Mouse (Mus musculus) hindbrain, embryonic 10.5 days (tissue): ENCODE data around the gene Med27. TPM values are rescaled to one million over a fixed set of nuclear protein-coding genes. Genes with fewer than 3 reads are reported as not detected.
A peak's percentile ranks its signal among the peaks of the same experiment; 100 is the strongest.
"Not testable (repeated sequence)": the region's sequence is repeated elsewhere in the genome, so short reads cannot be mapped to it uniquely, and the experiment has no call there.

Source experiments
- DNase-seq: peaks from one replicate; pipeline ENCODE4 v3.0.0-alpha.2; 2017; ENCODE audit warnings: low spot score
- H3K27ac ChIP-seq: fragments of 300-500 bp; sonication (generic); 2 replicates; pipeline ENCODE4 v1.5.1; 2016; ENCODE audit warnings: mild to moderate bottlenecking, moderate library complexity
- H3K27me3 ChIP-seq: fragments of 300-500 bp; sonication (generic); 2 replicates; pipeline ENCODE4 v1.6.1; 2016; ENCODE audit warnings: mild to moderate bottlenecking; ENCODE audit not compliant: poor library complexity, insufficient read depth, severe bottlenecking
- H3K36me3 ChIP-seq: fragments of 300-500 bp; sonication (generic); 2 replicates; pipeline ENCODE4 v1.6.1; 2016; ENCODE audit warnings: mild to moderate bottlenecking, moderate library complexity
- H3K4me1 ChIP-seq: fragments of 300-500 bp; sonication (generic); replicated peaks from 2 replicates; pipeline ENCODE4 v1.6.1; 2016; ENCODE audit warnings: mild to moderate bottlenecking
- H3K4me3 ChIP-seq: fragments of 300-500 bp; sonication (generic); 2 replicates; pipeline ENCODE4 v1.5.1; 2016; ENCODE audit warnings: mild to moderate bottlenecking, moderate library complexity
- H3K9me3 ChIP-seq: fragments of 300-500 bp; sonication (generic); 2 replicates; pipeline ENCODE4 v1.6.1; 2016; ENCODE audit warnings: mild to moderate bottlenecking, moderate library complexity
- WGBS: fragments of 180-500 bp; shearing (Covaris S2); methylation state at CpG from one replicate; pipeline ENCODE4 v1.1.7; 2016; 5-methylcytosine and 5-hydroxymethylcytosine counted together
- polyA plus RNA-seq: library from polyadenylated mRNA; unstranded; fragments of >200 nt; fragmentation: Nextera tagmentation; extraction: Ambion mirVana; gene quantifications from 2 replicates; pipeline ENCODE4 v1.2.1, GENCODE M21; 2016

Gene Med27
- polyA plus RNA-seq, 1 experiment from 2014 or later = 70.2 TPM

- DNase-seq = no peak
- peaks cover 65% of the 10 kb centered on the region for H3K4me1 ChIP-seq
- H3K9me3 ChIP-seq = no peaks in the 10 kb centered on the region
- WGBS = 68% methylated on average over 12 of the region's 12 CpGs
- no peaks in the 10 kb centered on the region for H3K36me3 ChIP-seq
- no peak overlapping the region for H3K4me3 ChIP-seq
- no peaks in the 10 kb centered on the region for H3K27me3 ChIP-seq
- peak overlapping the region; percentile 71 for H3K27ac ChIP-seq
Measured at GRCm38 (mm10) chr2:29523918-29524811, 177.5 kb downstream of the Med27 start.

DNA sequence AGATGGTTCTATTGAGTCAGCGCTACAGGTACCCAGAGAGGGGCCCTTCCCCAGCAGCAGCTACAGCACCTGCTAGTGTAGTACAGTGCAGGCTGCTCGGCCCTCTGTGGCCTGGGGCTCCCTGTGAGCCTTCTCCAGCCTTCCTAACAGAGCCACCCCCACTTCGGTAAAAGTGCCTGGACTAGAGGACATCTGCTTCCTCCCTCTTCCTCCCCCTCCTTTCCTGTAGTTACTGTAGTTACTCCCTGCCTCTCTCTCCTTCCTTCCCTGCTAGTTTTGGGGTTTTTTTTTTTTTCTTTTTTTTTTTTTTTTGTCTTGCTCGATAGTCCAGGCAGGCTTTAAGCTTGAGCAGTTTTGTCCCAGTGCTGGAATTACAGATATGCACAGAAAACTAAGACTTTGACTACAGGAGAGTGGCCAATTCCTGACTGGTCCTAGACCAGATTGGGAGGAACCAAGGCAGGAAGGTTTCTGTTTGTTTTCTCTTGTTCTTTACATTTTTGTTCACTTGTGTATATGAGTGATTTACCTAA is 178.7 kb downstream of the Med27 start:
- Histone ChIP-seq H3K9me3 (no peaks in the 10 kb centered on the region), H3K27ac (peak overlapping the region; percentile 71), H3K36me3 (no peaks in the 10 kb centered on the region), H3K4me3 (no peak overlapping the region), H3K27me3 (no peaks in the 10 kb centered on the region), H3K4me1 (peaks cover 55% of the 10 kb centered on the region)
- 53% methylated on average over 4 of the region's 4 CpGs for WGBS
- no peak for DNase-seq

- H3K27ac ChIP-seq = peak overlapping the region; percentile 46
- no peaks in the 10 kb centered on the region for H3K36me3 ChIP-seq
- no peak for DNase-seq
- H3K9me3 ChIP-seq = no peaks in the 10 kb centered on the region
- no peak overlapping the region for H3K4me3 ChIP-seq
- 73% methylated on average over 14 of the region's 14 CpGs for WGBS
- peaks cover 51% of the 10 kb centered on the region for H3K4me1 ChIP-seq
- H3K27me3 ChIP-seq = no peaks in the 10 kb centered on the region
Measured at GRCm38 (mm10) chr2:29526266-29526665, 179.6 kb downstream of the Med27 start.

GRCm38 (mm10) chr2:29527480-29527879 is 180.9 kb downstream of the Med27 start:
- H3K36me3 ChIP-seq, H3K9me3 ChIP-seq, H3K4me3 ChIP-seq, DNase-seq, H3K27me3 ChIP-seq: not testable (repeated sequence)
- 0 out of 2 replicates have a peak overlapping the region, but pooled peaks have one; percentile 46 for H3K27ac ChIP-seq
- 89% methylated on average over 9 of the region's 9 CpGs for WGBS
- H3K4me1 ChIP-seq = peaks cover 45% of the 10 kb centered on the region

DNA sequence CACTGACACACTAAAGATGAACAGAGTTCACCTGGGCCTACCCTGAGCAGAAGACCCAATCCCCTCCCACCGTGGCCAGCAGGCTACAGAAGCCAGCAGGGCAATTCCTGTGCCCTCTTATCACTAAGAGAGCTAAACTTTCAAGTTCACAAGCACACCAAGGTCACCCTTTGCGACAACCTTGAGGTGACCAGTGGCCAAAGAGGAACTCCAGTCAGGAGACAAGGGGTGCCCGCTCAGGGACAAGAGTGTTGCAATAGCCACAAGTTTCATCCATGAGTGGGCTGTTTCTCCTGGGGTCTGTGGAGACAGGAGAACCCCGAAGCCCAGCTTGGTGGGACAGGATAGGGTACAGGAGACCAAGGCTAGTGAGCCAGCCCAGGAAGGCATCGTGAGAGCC is 182.2 kb downstream of the Med27 start:
- Histone ChIP-seq H3K4me3 (no peak overlapping the region), H3K27me3 (no peaks in the 10 kb centered on the region), H3K27ac (peak overlapping the region; percentile 20; the same call in 1 of the 2 replicates), H3K9me3 (no peaks in the 10 kb centered on the region), H3K36me3 (no peaks in the 10 kb centered on the region), H3K4me1 (peaks cover 37% of the 10 kb centered on the region)
- 91% methylated on average over 5 of the region's 5 CpGs for WGBS
- no peak for DNase-seq

- H3K27me3 ChIP-seq, H3K36me3 ChIP-seq, H3K4me3 ChIP-seq, H3K9me3 ChIP-seq, DNase-seq, H3K27ac ChIP-seq: not testable (repeated sequence)
- 99% methylated on average over 2 of the region's 2 CpGs for WGBS
- H3K4me1 ChIP-seq = peaks cover 28% of the 10 kb centered on the region
Measured at GRCm38 (mm10) chr2:29529788-29530187, 183.2 kb downstream of the Med27 start.

GRCm38 (mm10) chr2:29532173-29532572 is 185.6 kb downstream of the Med27 start:
- no peaks in the 10 kb centered on the region for H3K9me3 ChIP-seq
- H3K4me3 ChIP-seq = no peak overlapping the region
- no peaks in the 10 kb centered on the region; the same call in 1 of the 2 replicates for H3K27me3 ChIP-seq
- no peak for DNase-seq
- WGBS = 95% methylated on average over 3 of the region's 3 CpGs
- H3K36me3 ChIP-seq = no peaks in the 10 kb centered on the region
- H3K4me1 ChIP-seq = peaks cover 16% of the 10 kb centered on the region
- H3K27ac ChIP-seq = no peak overlapping the region

DNA sequence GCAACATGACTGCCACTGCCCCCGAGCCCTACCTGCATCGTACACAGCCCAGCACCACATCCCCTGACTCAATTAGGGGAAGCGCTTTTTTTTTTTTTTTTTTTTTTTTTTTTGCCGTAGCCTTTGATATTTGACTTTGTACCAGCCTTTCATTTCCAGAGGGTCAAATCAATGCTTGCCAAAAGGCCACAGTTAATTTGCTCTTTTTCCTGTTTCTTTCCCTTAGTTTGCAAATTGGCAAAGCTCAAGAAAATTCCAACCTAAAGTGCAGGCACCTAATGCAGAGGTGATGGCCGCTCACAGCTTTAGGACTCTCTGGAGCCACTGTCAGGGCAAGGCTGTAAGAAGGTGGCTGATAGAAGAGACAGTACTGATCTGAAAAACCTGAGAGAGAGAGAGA is 186.3 kb downstream of the Med27 start:
- no peaks in the 10 kb centered on the region for H3K9me3 ChIP-seq
- no peak for DNase-seq
- no peaks in the 10 kb centered on the region; the same call in 1 of the 2 replicates for H3K27me3 ChIP-seq
- no peak overlapping the region for H3K27ac ChIP-seq
- 82% methylated on average over 5 of the region's 5 CpGs for WGBS
- H3K4me3 ChIP-seq = no peak overlapping the region
- no peaks in the 10 kb centered on the region for H3K36me3 ChIP-seq
- H3K4me1 ChIP-seq = peaks cover 12% of the 10 kb centered on the region; the same call in 1 of the 2 replicates

GRCm38 (mm10) chr2:29535566-29536244 is 189.1 kb downstream of the Med27 start:
- H3K27me3 ChIP-seq = no peaks in the 10 kb centered on the region; the same call in 1 of the 2 replicates
- peak overlapping the region; percentile 50 for H3K27ac ChIP-seq
- H3K36me3 ChIP-seq = no peaks in the 10 kb centered on the region
- no peak overlapping the region for H3K4me3 ChIP-seq
- H3K4me1 ChIP-seq = peaks cover 12% of the 10 kb centered on the region; the same call in 1 of the 2 replicates
- no peaks in the 10 kb centered on the region for H3K9me3 ChIP-seq
- DNase-seq = no peak
- WGBS = 85% methylated on average over 5 of the region's 5 CpGs

GRCm38 (mm10) chr2:29536481-29536880 is 189.9 kb downstream of the Med27 start:
- no peak overlapping the region for H3K4me3 ChIP-seq
- no peak for DNase-seq
- H3K9me3 ChIP-seq = no peaks in the 10 kb centered on the region
- WGBS = 94% methylated on average over 9 of the region's 9 CpGs
- H3K36me3 ChIP-seq = no peaks in the 10 kb centered on the region
- peaks cover 18% of the 10 kb centered on the region for H3K4me1 ChIP-seq
- H3K27ac ChIP-seq = 0 out of 2 replicates have a peak overlapping the region, but pooled peaks have one; percentile 50
- H3K27me3 ChIP-seq = no peaks in the 10 kb centered on the region; the same call in 1 of the 2 replicates

DNA sequence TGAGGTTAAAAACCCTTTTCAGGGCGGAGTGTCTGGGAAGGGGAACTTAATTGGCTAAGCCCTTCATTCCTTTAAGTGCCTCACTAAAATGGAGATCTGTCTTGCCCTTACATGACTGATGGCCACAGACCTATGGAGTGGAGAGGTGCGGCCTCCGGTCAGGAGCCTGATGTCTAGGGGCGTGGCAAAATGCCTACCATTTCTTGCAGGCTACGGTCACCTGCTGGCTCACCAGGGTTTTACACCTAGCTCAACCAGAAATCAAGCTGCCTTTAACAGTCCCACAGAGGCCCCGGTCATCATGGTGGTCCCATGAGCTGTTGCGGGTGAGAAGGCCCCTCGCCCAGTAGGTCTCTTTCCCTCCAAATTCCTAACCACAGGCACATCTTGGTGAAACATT is 190.7 kb downstream of the Med27 start:
- no peaks in the 10 kb centered on the region for H3K36me3 ChIP-seq
- no peak for DNase-seq
- no peaks in the 10 kb centered on the region; the same call in 1 of the 2 replicates for H3K27me3 ChIP-seq
- no peak overlapping the region for H3K27ac ChIP-seq
- H3K9me3 ChIP-seq = no peaks in the 10 kb centered on the region
- no peak overlapping the region for H3K4me3 ChIP-seq
- 82% methylated on average over 8 of the region's 8 CpGs for WGBS
- peaks cover 27% of the 10 kb centered on the region for H3K4me1 ChIP-seq

DNA sequence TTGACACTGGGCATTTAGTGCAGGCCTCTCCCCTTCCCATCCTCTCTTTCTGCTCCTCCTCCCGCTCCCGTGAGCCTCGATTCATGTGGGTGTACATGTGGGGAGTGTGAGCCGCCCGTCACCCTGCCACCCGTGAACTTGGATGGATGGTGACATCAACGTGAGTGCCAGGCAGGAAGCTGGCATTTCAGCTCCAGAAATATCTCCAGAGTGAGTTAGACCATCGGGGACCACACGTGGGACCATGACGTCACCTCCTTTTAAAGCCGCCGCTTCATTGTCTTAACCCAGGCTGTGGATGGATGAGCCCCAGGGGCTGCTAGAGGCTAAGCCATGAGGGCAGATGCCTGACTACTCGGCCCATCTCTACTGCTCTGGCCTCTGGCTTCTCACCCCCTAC is 195.4 kb downstream of the Med27 start:
- H3K36me3 ChIP-seq = no peaks in the 10 kb centered on the region
- WGBS = 72% methylated on average over 13 of the region's 13 CpGs
- peak overlapping the region; percentile 35; the same call in 1 of the 2 replicates for H3K27ac ChIP-seq
- DNase-seq = no peak
- no peaks in the 10 kb centered on the region for H3K9me3 ChIP-seq
- H3K4me3 ChIP-seq = no peak overlapping the region
- no peaks in the 10 kb centered on the region for H3K27me3 ChIP-seq
- peaks cover 31% of the 10 kb centered on the region for H3K4me1 ChIP-seq
